Mouse (Mus musculus) lung, postnatal 0 days (tissue): ENCODE data around the gene Ncoa3.

Experiments
- CTCF ChIP-seq: IDR thresholded peaks from 2 replicates; pipeline ENCODE4 v1.5.1; 2016; ENCODE audit warnings: antibody characterized with exemption, mild to moderate bottlenecking
- EP300 ChIP-seq: IDR thresholded peaks from 2 replicates; pipeline ENCODE4 v1.6.1; 2016; ENCODE audit warnings: antibody characterized with exemption, mild to moderate bottlenecking, control low read depth

DNA sequence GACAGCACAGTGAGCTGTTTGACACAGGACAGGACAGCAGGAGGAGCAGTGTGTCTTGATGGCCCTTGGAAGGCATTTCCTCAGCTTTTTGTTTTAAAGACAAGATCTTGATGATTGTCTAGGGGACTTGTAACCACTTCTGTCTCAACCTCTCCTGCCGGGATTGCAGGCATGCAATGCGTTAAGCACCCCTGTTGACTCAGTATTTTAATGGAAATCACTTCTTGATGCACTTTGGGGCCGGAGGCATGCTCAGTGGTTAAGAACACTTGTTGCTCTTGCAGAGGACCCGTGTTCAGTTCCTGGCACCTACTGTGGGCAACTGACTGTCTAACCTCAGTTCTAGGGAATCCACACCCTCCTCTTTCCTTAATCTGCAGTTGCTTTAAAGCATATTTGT, 74.0 kb downstream of the Ncoa3 start:
- TF ChIP-seq EP300 (no peak), CTCF (no peak)
